Mouse (Mus musculus): ENCODE measurements around the gene Kcnk16. TPM values are rescaled to one million over a fixed set of nuclear protein-coding genes. Genes with fewer than 3 reads are reported as not detected.

Kcnk16 gene
- polyA plus RNA-seq (2017; shearing (Covaris generic)), result not detected

GRCm38 (mm10) chr14:20269082-20269809 lies at the start of gene Kcnk16:
TSS of gene Kcnk16 (minus strand) at chr14:20269199.

GRCm38 (mm10) chr14:20294117-20294892 lies 25.3 kb upstream of the Kcnk16 start, which contains the start of gene Nudt13:
TSS of gene Nudt13 (plus strand) at chr14:20294697.

Other genes starting within 250 kb of the Kcnk16 start
- gene Saysd1, start 130.7 kb downstream of the Kcnk16 start, polyA plus RNA-seq (2017; shearing (Covaris generic)), result 34.1 TPM
- 7.1 TPM for gene Kcnk5, start 87.4 kb downstream of the Kcnk16 start, polyA plus RNA-seq (2017; shearing (Covaris generic))
- gene Nudt13, start 25.5 kb upstream of the Kcnk16 start, polyA plus RNA-seq (2017; shearing (Covaris generic)), result 20.2 TPM
- gene Ecd, start 78.9 kb upstream of the Kcnk16 start, polyA plus RNA-seq (2017; shearing (Covaris generic)), result 71.3 TPM
- 90.6 TPM for gene Fam149b, start 79.0 kb upstream of the Kcnk16 start, polyA plus RNA-seq (2017; shearing (Covaris generic))
- 150 TPM for gene Dnajc9, start 119.7 kb upstream of the Kcnk16 start, polyA plus RNA-seq (2017; shearing (Covaris generic))
- gene Mrps16, start 124.4 kb upstream of the Kcnk16 start, polyA plus RNA-seq (2017; shearing (Covaris generic)), result 109 TPM
- gene Cfap70, start 183.0 kb upstream of the Kcnk16 start, polyA plus RNA-seq (2017; shearing (Covaris generic)), result not detected
- 56.3 TPM for gene Anxa7, start 210.9 kb upstream of the Kcnk16 start, polyA plus RNA-seq (2017; shearing (Covaris generic))
- gene Mss51, start 227.7 kb upstream of the Kcnk16 start, polyA plus RNA-seq (2017; shearing (Covaris generic)), result 0.89 TPM

All from activated CD4-positive, CD25-positive, alpha-beta regulatory T cell, adult 9 weeks (primary cell).